Comparison of ENCODE assay signal across 10 mouse cellular contexts in genomic region chr2:151910919-151911500, GRCm38 (mm10). TPM values are rescaled to one million over a fixed set of nuclear protein-coding genes. Genes with fewer than 3 reads are reported as not detected.
DNase-seq lines count a peak whose midpoint lies in the region; ATAC-seq and TF ChIP-seq lines count a peak whose summit lies in the region.
"Had no signal": no experiment of that assay in that cellular context is flagged by ENCODE, and none has a peak within 500 bp of the region (broad histone marks: within the 10 kb centered on the region; RNA-seq: fewer than 3 reads in every experiment).

Gene Angpt4 (plus strand): TSS chr2:151911210.

- peaks cover 12% of the 10 kb centered on the region for H3K27me3 ChIP-seq in kidney, embryonic 16.5 days (ENCODE audit: insufficient read depth, low read length)
- no peaks in the 10 kb centered on the region for H3K27me3 ChIP-seq in embryonic facial prominence, embryonic 13.5 days
- H3K27me3 ChIP-seq in limb, embryonic 14.5 days (ENCODE audit: control insufficient read depth, insufficient read depth, low read length), result no peaks in the 10 kb centered on the region

- H3K4me3 ChIP-seq in kidney, embryonic 16.5 days (ENCODE audit: low read length), result no peak within 1 kb of the TSS
- H3K4me3 ChIP-seq in embryonic facial prominence, embryonic 13.5 days, result no peak within 1 kb of the TSS
- H3K4me3 ChIP-seq in limb, embryonic 14.5 days (replicated peaks; ENCODE audit: low read length), result no peak within 1 kb of the TSS

- no peak for TF ChIP-seq POLR2A in limb, embryonic 14.5 days (IDR thresholded peaks at IDR 0.05; ENCODE audit: borderline replicate concordance, extremely low read depth, insufficient read depth, insufficient read length)

- peak; percentile 69 for ATAC-seq in kidney, embryonic 16.5 days (ENCODE audit: low FRiP score, low TSS enrichment)
- no peak for ATAC-seq in embryonic facial prominence, embryonic 13.5 days (ENCODE audit: insufficient number of reproducible peaks, insufficient read depth, low FRiP score, low TSS enrichment, low read depth)
- ATAC-seq in limb, embryonic 14.5 days (ENCODE audit: low FRiP score, low read depth), result peak; percentile 58

- no peak within 1 kb of the TSS for H3K9ac ChIP-seq in kidney, embryonic 16.5 days (replicated peaks; ENCODE audit: low read length)
- 0 out of 2 replicates have a peak within 1 kb of the TSS, but pooled peaks have one; percentile 33 for H3K9ac ChIP-seq in embryonic facial prominence, embryonic 13.5 days
- no peak within 1 kb of the TSS for H3K9ac ChIP-seq in limb, embryonic 14.5 days (ENCODE audit: low read depth, low read length, severe bottlenecking)
- H3K9ac ChIP-seq: liver, embryonic 14.5 days had no signal

- 46% methylated on average over 12 of the region's 13 CpGs for WGBS in kidney, embryonic 16.5 days
- WGBS in embryonic facial prominence, embryonic 13.5 days, result 57% methylated on average over 12 of the region's 13 CpGs
- 59% methylated on average over 12 of the region's 13 CpGs for WGBS in limb, embryonic 14.5 days

- H3K4me1 ChIP-seq in kidney, embryonic 16.5 days (ENCODE audit: insufficient read depth, low read length), result peaks cover 33% of the 10 kb centered on the region
- peaks cover 29% of the 10 kb centered on the region for H3K4me1 ChIP-seq in embryonic facial prominence, embryonic 13.5 days
- H3K4me1 ChIP-seq in limb, embryonic 14.5 days (ENCODE audit: control insufficient read depth, insufficient read depth, low read length), result peaks cover 17% of the 10 kb centered on the region

- no peaks in the 10 kb centered on the region for H3K36me3 ChIP-seq in kidney, embryonic 16.5 days (ENCODE audit: insufficient read depth, low read length)
- H3K36me3 ChIP-seq in embryonic facial prominence, embryonic 13.5 days, result no peaks in the 10 kb centered on the region
- no peaks in the 10 kb centered on the region for H3K36me3 ChIP-seq in limb, embryonic 14.5 days (ENCODE audit: control insufficient read depth, insufficient read depth, low read length)

- H3K9me3 ChIP-seq in kidney, embryonic 16.5 days (ENCODE audit: low read length), result no peaks in the 10 kb centered on the region
- H3K9me3 ChIP-seq in embryonic facial prominence, embryonic 13.5 days, result no peaks in the 10 kb centered on the region
- H3K9me3 ChIP-seq in limb, embryonic 14.5 days (ENCODE audit: control insufficient read depth, low read length), result no peaks in the 10 kb centered on the region

- H3K4me2 ChIP-seq in kidney, embryonic 16.5 days (replicated peaks; ENCODE audit: low read depth, low read length), result no peak within 1 kb of the TSS
- H3K4me2 ChIP-seq in embryonic facial prominence, embryonic 13.5 days, result no peak within 1 kb of the TSS
- no peak within 1 kb of the TSS for H3K4me2 ChIP-seq in limb, embryonic 14.5 days (replicated peaks; ENCODE audit: low read depth, low read length, severe bottlenecking)

- peak within 1 kb of the TSS; percentile 57 for H3K27ac ChIP-seq in kidney, embryonic 16.5 days (ENCODE audit: low read length)
- H3K27ac ChIP-seq in embryonic facial prominence, embryonic 13.5 days, result peak within 1 kb of the TSS; percentile 17
- no peak within 1 kb of the TSS for H3K27ac ChIP-seq in limb, embryonic 14.5 days (replicated peaks; ENCODE audit: low read depth, low read length)
- H3K27ac ChIP-seq: liver, embryonic 14.5 days had no signal

- DNase-seq in kidney, adult 11 months, result no peak
- peak; percentile 33 for DNase-seq in NIH3T3 (ENCODE audit: low read depth)
- DNase-seq in limb, embryonic 14.5 days (ENCODE audit: low spot score), result no peak
- DNase-seq in layer of hippocampus, postnatal 14 days (ENCODE audit: low spot score in 2 of 2), result no peak
- DNase-seq in left cerebral cortex, adult 8-10 months (ENCODE audit: low spot score in 2 of 2), result no peak
- DNase-seq: kidney, adult 18-20 months; thymus, postnatal 4 days had no signal

RNA-seq across cellular contexts. Expression of gene Angpt4, which starts in this region (rescaled TPM):
- 2.8 and 3.0 TPM in 2 replicates for polyA plus RNA-seq in kidney, embryonic 16.5 days (2015; fragmentation: Nextera tagmentation; extraction: Ambion mirVana)
- polyA plus RNA-seq in embryonic facial prominence, embryonic 13.5 days (2015; fragmentation: Nextera tagmentation; extraction: Ambion mirVana), result 0.28 TPM in 1 of 2 replicates, not detected in the other
- 0.53 and 0.59 TPM in 2 replicates for polyA plus RNA-seq in limb, embryonic 14.5 days (2012; rRNA removed)
- 0.28 and 0.36 TPM in 2 replicates for polyA plus RNA-seq in limb, embryonic 14.5 days (2014; fragmentation: Nextera tagmentation; extraction: Ambion mirVana)
- total RNA-seq in layer of hippocampus, postnatal 14 days (2021), result under 1 TPM; 0.14 to 0.52 TPM
- under 1 TPM in 1 of 4 experiments, not detected in 3; 0.14 TPM for total RNA-seq in left cerebral cortex, adult 8-10 months (2022)

Comparison
In these comparisons a context has a peak if more than half of its experiments do, and no peak if none do; other contexts are left out.
1. Peak in ATAC-seq in limb, embryonic 14.5 days; RNA of the gene not detected or under 1 TPM.